Mouse (Mus musculus): ENCODE data around the gene Pfdn2.

DNA sequence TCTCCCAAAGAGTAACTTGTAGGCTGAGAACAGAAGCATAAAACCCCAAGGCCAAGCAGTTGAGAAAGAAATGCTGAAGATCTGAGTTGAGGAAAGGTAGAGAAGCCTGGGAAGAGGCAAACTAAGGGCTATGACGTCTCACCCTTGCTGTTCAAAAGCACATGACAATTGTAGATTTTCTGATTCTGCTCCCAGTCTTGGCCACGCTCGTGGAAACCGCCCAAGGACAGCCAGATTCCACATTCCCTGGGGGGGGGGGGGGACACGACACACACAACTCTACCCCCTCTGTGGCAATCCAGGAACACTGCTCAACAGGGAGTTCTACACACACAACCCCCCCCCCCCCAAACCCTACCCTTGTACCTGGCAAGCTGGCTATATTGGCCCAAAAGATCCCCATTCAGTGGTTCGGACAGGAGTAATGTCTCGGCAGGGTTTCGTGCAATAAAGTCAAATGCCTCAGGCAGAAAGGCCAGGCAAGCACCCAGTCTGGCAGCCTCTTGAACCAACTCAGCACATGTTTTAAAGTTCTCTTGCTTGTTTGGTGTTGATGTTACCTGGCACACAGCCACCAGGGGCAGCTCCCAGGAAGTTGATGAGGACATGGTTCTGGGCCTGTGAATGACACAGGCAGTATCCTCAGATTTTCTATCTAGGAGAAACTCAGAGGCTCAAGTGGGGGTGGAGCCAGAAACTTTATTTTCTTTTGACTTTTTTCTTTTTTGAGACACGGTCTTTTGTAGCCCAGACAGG, 1.4 kb upstream of the Pfdn2 start:
- TF ChIP-seq CTCF (IDR thresholded peaks at IDR 0.05 in 2 of 3, conservative IDR thresholded peaks at IDR 0.05 in 1 of 3; ENCODE audit: control insufficient read depth in 1 of 3, insufficient read depth in 1 of 3, low read depth in 2 of 3, low read length in 3 of 3, poor library complexity in 1 of 3, severe bottlenecking in 1 of 3) (no peak), ZMIZ1 (IDR thresholded peaks at IDR 0.05; ENCODE audit: low read depth, low read length) (no peak), KAT2A (conservative IDR thresholded peaks at IDR 0.05; ENCODE audit: low read depth, low read length) (no peak), EP300 (IDR thresholded peaks at IDR 0.05; ENCODE audit: low read depth in 1 of 2, low read length in 2 of 2) (no peak), TCF12 (IDR thresholded peaks at IDR 0.05; ENCODE audit: low read depth, low read length) (no peak)
